Mouse (Mus musculus): Measurements from ENCODE around the gene Atpif1. TPM values are rescaled to one million over a fixed set of nuclear protein-coding genes. Genes with fewer than 3 reads are reported as not detected.
A peak's percentile ranks its signal among the peaks of the same experiment; 100 is the strongest.

Gene Atpif1
- total RNA-seq, 2 experiments from 2014 or later = 115 to 139 TPM

GRCm38 (mm10) chr4:132527917-132528522 lies 5.4 kb downstream of the Atpif1 start:
- no peak for DNase-seq

DNA sequence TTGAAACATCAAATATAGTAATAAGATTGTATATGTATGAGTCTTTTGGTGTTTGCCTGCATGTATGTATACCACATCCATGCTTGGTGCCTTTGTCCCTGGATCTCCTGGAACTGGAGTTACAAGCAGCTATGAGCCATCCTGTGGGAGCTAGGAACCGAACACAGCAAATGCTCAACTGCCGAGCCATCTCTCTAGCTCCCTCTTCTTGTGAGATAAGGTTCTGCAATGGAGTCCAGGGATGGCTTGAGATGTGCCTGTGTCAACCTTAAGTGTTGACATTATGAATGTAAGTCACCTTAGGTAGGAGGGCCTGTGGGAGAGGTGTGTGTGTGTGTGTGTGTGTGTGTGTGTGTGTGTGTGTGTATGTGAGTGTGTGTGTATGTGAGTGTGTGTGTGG lies 6.8 kb downstream of the Atpif1 start:
- no peak for DNase-seq

- DNase-seq = no peak
Observed at GRCm38 (mm10) chr4:132524808-132525207, 8.7 kb downstream of the Atpif1 start.

DNA sequence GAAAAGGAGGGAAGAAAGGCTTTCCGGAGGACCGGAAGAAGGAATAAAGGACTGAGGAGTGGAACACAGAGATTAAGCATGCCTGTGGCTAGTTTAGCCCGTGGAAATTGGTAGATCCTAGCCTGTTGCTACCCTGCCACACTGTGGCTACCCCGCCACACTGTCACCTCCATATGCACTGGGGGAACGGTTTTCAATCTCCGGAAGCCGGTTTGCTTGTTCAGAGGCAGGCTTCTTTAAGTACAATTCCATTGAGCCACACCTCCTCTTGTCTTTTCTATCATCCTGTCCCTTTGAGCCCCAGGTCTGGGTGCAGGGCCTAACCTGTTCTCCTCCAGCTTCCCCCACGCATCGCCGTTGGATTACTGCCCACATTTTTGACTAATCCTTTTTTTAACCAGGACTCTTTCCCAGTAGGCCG lies 9.1 kb downstream of the Atpif1 start:
- DNase-seq = no peak

GRCm38 (mm10) chr4:132519188-132519587 lies 14.3 kb downstream of the Atpif1 start:
- no peak for DNase-seq

DNA sequence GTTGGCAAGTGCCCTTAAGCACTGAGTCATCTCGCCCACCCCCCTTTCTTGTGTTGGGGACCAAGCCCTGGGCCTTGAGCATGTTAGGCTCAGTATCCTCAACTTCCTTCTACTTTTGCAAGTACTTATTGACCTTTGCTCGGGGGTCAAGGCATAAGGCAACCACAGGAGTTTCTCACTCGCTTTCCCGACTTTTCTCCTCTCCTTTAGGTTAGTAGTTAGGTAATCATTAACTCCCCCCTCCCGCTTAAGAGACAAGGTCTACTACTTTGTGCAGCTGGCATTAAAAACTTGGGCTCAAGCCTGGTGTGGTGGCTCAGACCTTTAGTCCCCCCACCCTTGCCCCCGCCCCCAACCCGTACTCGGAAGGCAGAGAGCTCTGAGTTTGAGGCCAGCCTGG lies 15.4 kb downstream of the Atpif1 start:
- DNase-seq = no peak

- peak; percentile 82 for DNase-seq
Observed at GRCm38 (mm10) chr4:132515369-132516155, 17.9 kb downstream of the Atpif1 start.

DNA sequence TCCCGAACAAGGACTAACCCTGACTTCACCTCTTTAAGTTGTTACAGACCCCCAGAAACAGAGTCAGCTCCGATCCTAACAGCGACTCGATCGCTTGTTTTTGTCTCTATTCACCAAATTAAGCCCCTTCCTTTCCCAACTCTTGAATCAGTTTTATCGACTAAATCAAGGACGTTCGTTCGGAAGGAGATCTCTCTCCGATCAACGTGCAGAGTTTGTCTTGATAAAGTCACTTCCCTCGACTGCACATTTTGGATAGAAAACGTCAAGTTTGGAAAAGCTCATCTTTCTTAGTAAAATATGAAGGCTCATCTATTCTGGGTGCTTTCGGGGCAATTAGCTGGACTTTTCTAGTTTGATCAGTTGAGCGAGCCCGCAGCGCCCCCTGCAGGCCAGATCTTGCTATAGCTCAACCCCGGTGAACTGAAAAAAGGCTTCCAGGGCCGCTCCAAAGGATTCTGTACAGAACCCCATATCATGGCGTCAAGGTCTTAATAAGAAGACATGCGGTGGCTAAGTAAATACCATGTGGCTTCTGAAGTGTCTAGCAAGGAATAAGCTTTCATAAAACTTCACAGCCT lies 18.8 kb downstream of the Atpif1 start:
- peak; percentile 87 for DNase-seq

DNA sequence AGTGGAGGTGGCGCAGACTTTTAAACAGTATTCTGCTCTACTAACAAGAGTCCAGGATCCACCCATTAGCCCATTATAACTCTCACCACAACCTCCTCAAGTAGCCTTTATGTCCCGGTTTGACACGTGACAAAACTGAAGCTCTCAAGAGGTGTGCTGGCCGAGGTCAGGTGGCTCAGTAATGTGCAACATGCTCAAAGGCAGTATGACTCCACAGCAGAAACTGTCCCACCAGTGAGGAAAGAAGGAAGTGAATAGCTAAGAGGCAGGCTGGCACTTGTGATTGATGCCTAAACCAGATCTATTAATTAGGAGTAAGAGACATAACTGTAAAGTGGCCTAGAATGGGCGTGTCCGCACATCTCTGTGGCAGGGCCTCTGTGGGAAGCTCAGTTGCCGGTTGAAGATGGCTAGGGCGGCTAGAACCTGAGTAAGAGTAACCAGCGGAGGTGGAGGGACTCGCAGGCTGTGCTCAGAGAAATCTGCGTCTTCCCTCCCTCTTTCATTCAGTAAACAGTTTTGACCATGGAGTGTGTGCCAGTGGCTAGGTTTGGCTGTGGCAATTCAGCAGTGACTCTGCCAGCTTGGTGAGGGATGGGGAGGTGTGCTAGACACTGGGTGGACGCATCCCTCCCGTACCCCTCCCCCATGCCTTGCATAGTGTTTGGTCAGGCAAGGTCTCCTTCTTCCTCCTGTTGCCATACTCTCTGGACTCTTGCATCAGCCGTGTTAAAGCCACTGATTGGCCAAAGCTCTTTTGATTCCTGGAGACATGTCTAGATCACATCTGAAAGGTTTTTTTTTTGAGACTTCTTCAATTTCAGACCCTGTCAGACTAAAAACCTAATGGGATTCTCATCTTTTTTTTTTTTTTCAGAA lies 19.8 kb downstream of the Atpif1 start:
- DNase-seq = no peak

DNA sequence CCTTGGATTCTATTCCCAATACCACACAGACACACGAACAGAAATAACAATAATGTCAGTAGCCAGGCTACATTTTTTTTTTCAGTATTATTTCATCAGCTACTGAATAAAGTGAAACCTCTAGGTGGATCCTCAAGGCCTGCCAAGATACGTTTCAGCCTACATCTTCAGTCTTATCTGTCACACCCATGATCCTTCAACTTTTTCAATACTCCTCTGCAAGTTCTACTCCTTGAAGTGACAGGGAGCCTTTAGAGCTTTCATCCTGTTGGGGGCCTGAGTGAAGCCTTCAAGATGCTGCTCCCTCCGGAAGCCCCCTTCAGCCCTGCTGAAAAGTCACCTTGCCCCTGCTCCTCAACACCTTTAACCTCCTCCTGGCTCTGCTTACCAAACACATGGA lies 21.4 kb downstream of the Atpif1 start:
- no peak for DNase-seq

- DNase-seq = peak; percentile 97
Observed at GRCm38 (mm10) chr4:132510352-132510798, 23.1 kb downstream of the Atpif1 start, which contains the start of gene Sesn2. Gene Sesn2 (minus strand): TSS chr4:132510501.

DNA sequence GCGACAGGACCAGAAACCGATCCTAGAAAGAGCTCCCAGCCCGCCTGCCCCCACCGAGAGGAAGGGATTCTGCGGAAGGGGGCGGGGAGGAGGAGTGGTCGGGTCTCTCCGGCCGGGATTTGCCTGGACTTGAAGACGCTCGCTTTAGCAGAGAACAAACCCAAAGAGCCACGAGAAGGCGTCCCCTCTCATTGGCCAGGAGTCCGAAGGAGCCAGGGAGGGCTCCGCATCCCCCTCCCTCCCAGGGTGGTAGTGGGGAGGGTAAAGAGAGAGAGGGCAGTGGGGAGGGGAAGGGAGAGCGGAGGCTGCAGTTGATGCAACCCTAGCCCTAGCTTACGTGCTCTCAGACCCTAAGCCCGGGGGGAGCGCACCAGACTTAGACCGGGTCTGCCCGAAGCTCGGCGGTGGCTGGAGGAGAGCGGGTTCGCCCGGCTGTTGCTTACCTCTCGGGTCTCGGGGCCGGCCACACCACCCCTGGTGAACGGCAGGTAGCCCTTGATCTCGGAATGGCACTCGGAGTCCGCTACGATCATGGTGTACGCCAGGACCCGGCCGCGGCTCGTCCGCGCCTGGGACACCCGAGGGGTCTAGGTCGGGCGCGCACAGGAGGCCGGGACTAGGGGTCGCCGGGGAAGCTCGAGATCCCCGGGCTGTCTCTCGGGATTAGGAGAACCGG lies 23.7 kb downstream of the Atpif1 start:
- peak; percentile 68 for DNase-seq

DNA sequence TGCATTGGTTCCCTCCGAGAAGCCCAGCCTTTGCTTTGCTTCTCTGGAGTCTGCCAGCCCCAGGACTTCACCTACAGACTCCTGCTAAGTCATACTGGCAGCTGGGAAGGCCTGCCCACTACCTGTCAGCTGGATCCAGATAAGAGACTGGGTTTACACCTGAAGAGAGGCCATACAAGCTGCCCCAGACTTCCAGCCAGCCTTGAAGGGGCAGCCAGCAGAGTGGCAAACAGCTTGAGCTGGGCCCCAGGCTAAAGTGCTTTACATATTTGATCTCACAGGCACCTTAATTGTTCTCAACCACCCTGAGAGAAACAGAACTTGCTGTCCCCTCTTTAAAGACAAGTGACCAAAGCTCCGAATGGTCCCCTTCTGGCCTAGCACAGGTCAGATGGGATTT lies 26.2 kb downstream of the Atpif1 start:
- DNase-seq = no peak

GRCm38 (mm10) chr4:132506250-132506649 lies 27.2 kb downstream of the Atpif1 start:
- DNase-seq = no peak

GRCm38 (mm10) chr4:132505800-132506199 lies 27.7 kb downstream of the Atpif1 start:
- no peak for DNase-seq

GRCm38 (mm10) chr4:132505034-132505738 lies 28.3 kb downstream of the Atpif1 start:
- DNase-seq = no peak

- no peak for DNase-seq
Observed at GRCm38 (mm10) chr4:132503344-132503743, 30.1 kb downstream of the Atpif1 start.

GRCm38 (mm10) chr4:132501639-132502038 lies 31.8 kb downstream of the Atpif1 start:
- DNase-seq = no peak

GRCm38 (mm10) chr4:132494271-132494918 lies 39.1 kb downstream of the Atpif1 start:
- no peak for DNase-seq
